Mouse (Mus musculus) heart, embryonic 10.5 days (tissue): ENCODE measurements at regions not wholly inside any gene's neighbourhood (a gene's known extent, or its start where the extent isn't known, plus 50 kb on each side); places are given as distances from the start of the nearest gene placed in this dataset.

Experiments
- DNase-seq: peaks from one replicate; pipeline ENCODE4 v3.0.0-alpha.2; 2017; ENCODE audit warnings: low spot score
- H3K27ac ChIP-seq: fragments of 300-500 bp; sonication (generic); 2 replicates; pipeline ENCODE4 v1.5.1; 2016; ENCODE audit warnings: mild to moderate bottlenecking
- H3K27me3 ChIP-seq: fragments of 300-500 bp; sonication (generic); 2 replicates; pipeline ENCODE4 v1.6.1; 2016; ENCODE audit warnings: mild to moderate bottlenecking; ENCODE audit not compliant: poor library complexity, insufficient read depth, severe bottlenecking
- H3K36me3 ChIP-seq: fragments of 300-500 bp; sonication (generic); 2 replicates; pipeline ENCODE4 v1.6.1; 2016; ENCODE audit warnings: mild to moderate bottlenecking, moderate library complexity
- H3K4me1 ChIP-seq: fragments of 300-500 bp; sonication (generic); 2 replicates; pipeline ENCODE4 v1.6.1; 2016; ENCODE audit warnings: mild to moderate bottlenecking
- H3K4me3 ChIP-seq: fragments of 300-500 bp; sonication (generic); 2 replicates; pipeline ENCODE4 v1.5.1; 2016; ENCODE audit warnings: mild to moderate bottlenecking, moderate library complexity
- H3K9me3 ChIP-seq: fragments of 300-500 bp; sonication (generic); 2 replicates; pipeline ENCODE4 v1.6.1; 2016; ENCODE audit warnings: mild to moderate bottlenecking, moderate library complexity
- WGBS: fragments of 180-500 bp; shearing (Covaris S2); methylation state at CpG from one replicate; pipeline ENCODE4 v1.1.7; 2016; 5-methylcytosine and 5-hydroxymethylcytosine counted together

- H3K4me3 ChIP-seq, result no peak overlapping the region
- no peak for DNase-seq
- WGBS, result 69% methylated on average over 19 of the region's 19 CpGs
- H3K4me1 ChIP-seq, result peaks cover 55% of the 10 kb centered on the region
- 0 out of 2 replicates have a peak, but pooled peaks cover 3% of the 10 kb centered on the region for H3K27me3 ChIP-seq
- H3K36me3 ChIP-seq, result no peaks in the 10 kb centered on the region
- no peaks in the 10 kb centered on the region for H3K9me3 ChIP-seq
- no peak overlapping the region for H3K27ac ChIP-seq
Observed at GRCm38 (mm10) chr13:52070731-52071663, 224.5 kb downstream of the Gadd45g start.

GRCm38 (mm10) chr13:52077616-52078015, 231.1 kb downstream of the Gadd45g start:
- Histone ChIP-seq H3K9me3 (no peaks in the 10 kb centered on the region), H3K27me3 (0 out of 2 replicates have a peak, but pooled peaks cover 3% of the 10 kb centered on the region), H3K4me3 (no peak overlapping the region), H3K4me1 (peaks cover 60% of the 10 kb centered on the region), H3K36me3 (no peaks in the 10 kb centered on the region), H3K27ac (peak overlapping the region; percentile 87)
- 16% methylated on average over 4 of the region's 4 CpGs for WGBS
- DNase-seq, result no peak

- peaks cover 60% of the 10 kb centered on the region for H3K4me1 ChIP-seq
- H3K4me3 ChIP-seq, result no peak overlapping the region
- H3K9me3 ChIP-seq, result no peaks in the 10 kb centered on the region
- WGBS, result 64% methylated on average over 6 of the region's 6 CpGs
- peak overlapping the region; percentile 87 for H3K27ac ChIP-seq
- H3K36me3 ChIP-seq, result no peaks in the 10 kb centered on the region
- no peak for DNase-seq
- 0 out of 2 replicates have a peak, but pooled peaks cover 3% of the 10 kb centered on the region for H3K27me3 ChIP-seq
Observed at GRCm38 (mm10) chr13:52078561-52078960, 232.1 kb downstream of the Gadd45g start.

- H3K9me3 ChIP-seq, result no peaks in the 10 kb centered on the region
- H3K27ac ChIP-seq, result peak overlapping the region; percentile 87
- peak; percentile 87 for DNase-seq
- H3K36me3 ChIP-seq, result no peaks in the 10 kb centered on the region
- H3K4me1 ChIP-seq, result peaks cover 63% of the 10 kb centered on the region
- 30% methylated on average over 14 of the region's 14 CpGs for WGBS
- H3K4me3 ChIP-seq, result peak overlapping the region; percentile 25
- H3K27me3 ChIP-seq, result no peaks in the 10 kb centered on the region
Observed at GRCm38 (mm10) chr13:52079678-52080246, 233.3 kb downstream of the Gadd45g start.

GRCm38 (mm10) chr13:52083601-52084455, 237.3 kb downstream of the Gadd45g start:
- no peak for DNase-seq
- H3K27me3 ChIP-seq, result no peaks in the 10 kb centered on the region
- no peak overlapping the region for H3K4me3 ChIP-seq
- no peak overlapping the region for H3K27ac ChIP-seq
- no peaks in the 10 kb centered on the region for H3K36me3 ChIP-seq
- no peaks in the 10 kb centered on the region for H3K9me3 ChIP-seq
- WGBS, result 80% methylated on average over 9 of the region's 9 CpGs
- H3K4me1 ChIP-seq, result peaks cover 46% of the 10 kb centered on the region

- Histone ChIP-seq H3K4me1 (peaks cover 33% of the 10 kb centered on the region), H3K4me3 (no peak overlapping the region), H3K36me3 (no peaks in the 10 kb centered on the region), H3K27me3 (0 out of 2 replicates have a peak, but pooled peaks cover 3% of the 10 kb centered on the region), H3K27ac (peak overlapping the region; percentile 59; the same call in 1 of the 2 replicates), H3K9me3 (no peaks in the 10 kb centered on the region)
- no peak for DNase-seq
- WGBS, result 24% methylated on average over 3 of the region's 3 CpGs
Observed at GRCm38 (mm10) chr13:52085110-52085509, 238.6 kb downstream of the Gadd45g start.

GRCm38 (mm10) chr13:52088319-52088718, 241.8 kb downstream of the Gadd45g start:
- Histone ChIP-seq H3K9me3 (no peaks in the 10 kb centered on the region), H3K36me3 (no peaks in the 10 kb centered on the region), H3K27me3 (0 out of 2 replicates have a peak, but pooled peaks cover 3% of the 10 kb centered on the region), H3K27ac (peak overlapping the region; percentile 36; the same call in 1 of the 2 replicates), H3K4me3 (no peak overlapping the region), H3K4me1 (peaks cover 24% of the 10 kb centered on the region)
- DNase-seq, result no peak
- WGBS, result 22% methylated on average over 8 of the region's 8 CpGs

GRCm38 (mm10) chr13:52090365-52090764, 243.9 kb downstream of the Gadd45g start:
- H3K9me3 ChIP-seq, result no peaks in the 10 kb centered on the region
- no peaks in the 10 kb centered on the region for H3K36me3 ChIP-seq
- 66% methylated on average over 4 of the region's 4 CpGs for WGBS
- H3K4me3 ChIP-seq, result no peak overlapping the region
- DNase-seq, result no peak
- no peak overlapping the region for H3K27ac ChIP-seq
- 0 out of 2 replicates have a peak, but pooled peaks cover 3% of the 10 kb centered on the region for H3K27me3 ChIP-seq
- peaks cover 15% of the 10 kb centered on the region for H3K4me1 ChIP-seq

GRCm38 (mm10) chr13:52094785-52095184, 248.3 kb downstream of the Gadd45g start:
- H3K36me3 ChIP-seq, result no peaks in the 10 kb centered on the region
- H3K9me3 ChIP-seq, result no peaks in the 10 kb centered on the region
- peaks cover 2% of the 10 kb centered on the region; the same call in 1 of the 2 replicates for H3K27me3 ChIP-seq
- 77% methylated on average over 7 of the region's 7 CpGs for WGBS
- no peak overlapping the region for H3K27ac ChIP-seq
- no peak overlapping the region for H3K4me3 ChIP-seq
- no peak for DNase-seq
- peaks cover 4% of the 10 kb centered on the region; the same call in 1 of the 2 replicates for H3K4me1 ChIP-seq

GRCm38 (mm10) chr13:52096506-52096905, 250.0 kb downstream of the Gadd45g start:
- Histone ChIP-seq H3K27me3 (peaks cover 8% of the 10 kb centered on the region; the same call in 1 of the 2 replicates), H3K27ac (no peak overlapping the region), H3K36me3 (no peaks in the 10 kb centered on the region), H3K4me3 (no peak overlapping the region), H3K4me1 (peaks cover 9% of the 10 kb centered on the region; the same call in 1 of the 2 replicates), H3K9me3 (no peaks in the 10 kb centered on the region)
- no peak for DNase-seq
- 88% methylated on average over 7 of the region's 7 CpGs for WGBS

- H3K27ac ChIP-seq, result no peak overlapping the region
- WGBS, result 8% methylated on average over 9 of the region's 9 CpGs
- DNase-seq, result no peak
- no peaks in the 10 kb centered on the region for H3K9me3 ChIP-seq
- H3K4me3 ChIP-seq, result no peak overlapping the region
- no peaks in the 10 kb centered on the region for H3K36me3 ChIP-seq
- peaks cover 34% of the 10 kb centered on the region for H3K4me1 ChIP-seq
- peaks cover 23% of the 10 kb centered on the region; the same call in 1 of the 2 replicates for H3K27me3 ChIP-seq
Observed at GRCm38 (mm10) chr13:52105989-52106642, 259.6 kb downstream of the Gadd45g start.

GRCm38 (mm10) chr13:52108349-52108921, 262.0 kb downstream of the Gadd45g start:
- Histone ChIP-seq H3K27ac (no peak overlapping the region), H3K4me3 (no peak overlapping the region), H3K36me3 (no peaks in the 10 kb centered on the region), H3K27me3 (0 out of 2 replicates have a peak, but pooled peaks cover 5% of the 10 kb centered on the region), H3K4me1 (peaks cover 37% of the 10 kb centered on the region), H3K9me3 (no peaks in the 10 kb centered on the region)
- DNase-seq, result no peak
- WGBS, result 64% methylated on average over 8 of the region's 8 CpGs
